Mouse (Mus musculus) CD4-positive, CD25-positive, alpha-beta regulatory T cell, adult 9 weeks (primary cell): ENCODE data around the gene Zbtb1. TPM values are rescaled to one million over a fixed set of nuclear protein-coding genes. Genes with fewer than 3 reads are reported as not detected.

Experiments
- polyA plus RNA-seq: library from polyadenylated mRNA; unstranded; fragments of 100-300 nt; shearing (Covaris generic); gene quantifications from one replicate; pipeline ENCODE4 v1.2.1, GENCODE M21; 2017

Zbtb1 gene
- 12.6 TPM for polyA plus RNA-seq

GRCm38 (mm10) chr12:76369978-76370830 is at the start of gene Zbtb1:
Gene Zbtb1 (plus strand): TSS chr12:76370266.

GRCm38 (mm10) chr12:76324679-76325431 is 45.2 kb upstream of the Zbtb1 start, which contains the start of gene Akap5:
Gene Akap5 (plus strand): TSS chr12:76324891.

DNA sequence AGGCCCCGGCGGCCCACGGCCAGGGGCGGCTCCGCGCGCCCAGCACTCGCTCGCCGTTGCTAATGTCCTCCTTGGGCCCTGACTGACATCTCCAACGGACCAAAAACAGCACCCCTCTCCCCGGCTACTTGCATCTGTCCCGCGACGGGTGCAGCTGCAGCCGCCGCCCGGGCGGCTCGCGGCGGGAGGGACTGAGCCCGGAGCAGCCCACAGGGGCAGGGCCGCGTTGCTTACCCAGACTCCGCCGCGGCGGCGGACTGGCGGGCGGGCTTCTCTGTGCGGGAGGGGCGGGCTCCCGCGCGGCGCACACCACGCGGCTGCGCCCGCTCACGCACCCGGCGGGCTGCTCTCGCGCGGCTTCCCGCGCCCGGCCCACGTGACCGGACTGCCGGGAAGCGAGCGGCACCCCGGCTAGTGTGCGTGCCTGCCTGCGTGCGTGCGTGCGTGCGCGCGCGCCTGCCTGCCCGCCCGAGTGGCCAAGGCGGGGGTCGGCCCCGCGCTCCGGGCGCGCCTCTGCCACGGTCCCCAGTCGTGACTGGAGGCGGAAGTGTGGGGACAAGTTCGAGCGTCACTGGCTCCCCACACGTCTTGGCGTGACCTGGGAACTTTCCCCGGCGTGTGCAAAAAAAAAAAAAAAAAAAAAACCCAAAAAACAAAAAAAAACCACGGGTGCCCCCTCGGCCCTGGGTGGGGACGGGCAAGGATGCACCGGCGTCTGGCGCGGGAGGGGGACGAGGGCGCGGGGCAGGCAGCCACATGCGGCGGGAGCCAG is 674 bp upstream of the Zbtb1 start, which contains the start of gene Zbtb25:
Zbtb25 (minus strand) TSS at position 397 of the 772 bp plus-strand sequence.

GRCm38 (mm10) chr12:76403886-76404537 is 33.9 kb downstream of the Zbtb1 start, which contains the start of gene Hspa2:
Gene Hspa2 (plus strand): TSS chr12:76404176.

GRCm38 (mm10) chr12:76417433-76417854 is 47.4 kb downstream of the Zbtb1 start, which contains the start of gene Ppp1r36:
Gene Ppp1r36 (plus strand): TSS chr12:76417538.

Other genes with a start within 250 kb of the Zbtb1 start
- 0.09 TPM for gene Esr2, start 193.0 kb upstream of the Zbtb1 start, polyA plus RNA-seq
- gene Tex21, start 123.5 kb upstream of the Zbtb1 start, polyA plus RNA-seq: not detected
- gene Mthfd1, start 115.0 kb upstream of the Zbtb1 start, polyA plus RNA-seq: 63.7 TPM
- 1.4 TPM for gene Akap5, start 45.4 kb upstream of the Zbtb1 start, polyA plus RNA-seq
- gene Zbtb25, start 664 bp upstream of the Zbtb1 start, polyA plus RNA-seq: 13.7 TPM
- gene Hspa2, start 33.9 kb downstream of the Zbtb1 start, polyA plus RNA-seq: 2.6 TPM
- not detected for gene Ppp1r36, start 47.3 kb downstream of the Zbtb1 start, polyA plus RNA-seq
- 1.1 TPM for gene Plekhg3, start 160.6 kb downstream of the Zbtb1 start, polyA plus RNA-seq